Mouse (Mus musculus): ENCODE measurements at regions not wholly inside any gene's neighbourhood (a gene's known extent, or its start where the extent isn't known, plus 50 kb on each side); places are given as distances from the start of the nearest gene placed in this dataset.

DNA sequence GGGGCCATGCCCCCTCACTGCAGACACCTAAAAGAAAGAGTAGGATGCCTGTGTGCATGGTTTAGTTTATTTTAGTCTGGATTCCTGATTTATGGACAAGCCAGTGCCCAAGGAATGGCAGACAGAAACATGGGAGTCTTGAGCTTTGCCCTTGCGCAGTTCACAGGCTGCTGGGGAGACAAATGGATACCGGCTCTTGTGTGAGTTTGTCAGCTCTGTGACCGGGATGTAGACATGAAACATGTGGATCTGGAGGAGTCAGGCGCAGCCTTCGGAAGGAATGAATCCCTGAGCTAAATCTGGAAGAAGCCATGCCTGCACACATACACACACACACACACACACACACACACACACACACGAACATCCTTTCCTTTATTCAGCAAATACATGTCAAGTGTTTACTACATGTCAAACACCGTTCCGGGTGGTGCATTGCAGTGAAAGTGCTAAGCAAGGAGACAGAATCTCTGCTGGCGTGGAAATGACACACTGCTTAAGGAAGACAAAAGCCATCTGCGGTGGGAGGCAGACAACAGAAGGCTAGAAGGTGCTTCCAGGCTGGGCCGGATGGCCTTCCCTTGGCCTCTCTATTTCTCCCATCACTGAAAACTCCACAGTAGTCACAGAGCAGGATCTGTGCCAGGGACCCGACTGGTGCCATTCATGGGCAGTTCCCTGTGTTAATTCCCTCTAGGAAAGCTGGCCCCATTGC lies 144.0 kb downstream of the Kit start:
- TF ChIP-seq SMC3 (IDR thresholded peaks at IDR 0.05; ENCODE audit: low read depth, low read length) (no peak), EP300 (IDR thresholded peaks at IDR 0.05; ENCODE audit: low read depth in 1 of 2, low read length in 2 of 2) (no peak), CTCF (IDR thresholded peaks at IDR 0.05 in 2 of 3, conservative IDR thresholded peaks at IDR 0.05 in 1 of 3; ENCODE audit: control insufficient read depth in 1 of 3, insufficient read depth in 1 of 3, low read depth in 2 of 3, low read length in 3 of 3, poor library complexity in 1 of 3, severe bottlenecking in 1 of 3) (no peak), MAFK (IDR thresholded peaks at IDR 0.05; ENCODE audit: borderline replicate concordance, low read depth, low read length) (no peak), NELFE (IDR thresholded peaks at IDR 0.05; ENCODE audit: low read depth, low read length) (no peak), MAX (IDR thresholded peaks at IDR 0.05; ENCODE audit: low read length) (no peak), USF2 (IDR thresholded peaks at IDR 0.05; ENCODE audit: borderline replicate concordance in 1 of 2, insufficient read depth in 1 of 2, low read depth in 1 of 2, low read length in 2 of 2) (no peak), GATA1 (IDR thresholded peaks at IDR 0.05; ENCODE audit: low read depth, low read length) (no peak), POLR2AphosphoS2 (IDR thresholded peaks at IDR 0.05; ENCODE audit: low read length) (no peak), E2F4 (IDR thresholded peaks at IDR 0.05; ENCODE audit: borderline replicate concordance, low read depth, low read length) (no peak), POLR2A (IDR thresholded peaks at IDR 0.05; ENCODE audit: control insufficient read depth in 1 of 2, insufficient read depth in 1 of 2, low read depth in 1 of 2, low read length in 2 of 2, poor library complexity in 1 of 2) (no peak), HCFC1 (IDR thresholded peaks at IDR 0.05; ENCODE audit: low read depth, low read length) (no peak), MAZ (IDR thresholded peaks at IDR 0.05; ENCODE audit: low read depth, low read length) (no peak)

Data from MEL (cell line).